Mouse (Mus musculus) liver, adult 2 months (tissue): Measurements from ENCODE around the gene Zfp493.

Source experiments
- CTCF ChIP-seq: fragments of 200-500 bp; IDR thresholded peaks from 2 replicates; pipeline ENCODE4 v1.5.1; 2011; ENCODE audit warnings: low read depth, low read length, control low read depth
- POLR2A ChIP-seq: fragments of 200-500 bp; IDR thresholded peaks from 2 replicates; pipeline ENCODE4 v1.6.1; 2011; ENCODE audit warnings: low read length, control low read depth; ENCODE audit not compliant: insufficient read depth; ENCODE audit errors: extremely low read depth

DNA sequence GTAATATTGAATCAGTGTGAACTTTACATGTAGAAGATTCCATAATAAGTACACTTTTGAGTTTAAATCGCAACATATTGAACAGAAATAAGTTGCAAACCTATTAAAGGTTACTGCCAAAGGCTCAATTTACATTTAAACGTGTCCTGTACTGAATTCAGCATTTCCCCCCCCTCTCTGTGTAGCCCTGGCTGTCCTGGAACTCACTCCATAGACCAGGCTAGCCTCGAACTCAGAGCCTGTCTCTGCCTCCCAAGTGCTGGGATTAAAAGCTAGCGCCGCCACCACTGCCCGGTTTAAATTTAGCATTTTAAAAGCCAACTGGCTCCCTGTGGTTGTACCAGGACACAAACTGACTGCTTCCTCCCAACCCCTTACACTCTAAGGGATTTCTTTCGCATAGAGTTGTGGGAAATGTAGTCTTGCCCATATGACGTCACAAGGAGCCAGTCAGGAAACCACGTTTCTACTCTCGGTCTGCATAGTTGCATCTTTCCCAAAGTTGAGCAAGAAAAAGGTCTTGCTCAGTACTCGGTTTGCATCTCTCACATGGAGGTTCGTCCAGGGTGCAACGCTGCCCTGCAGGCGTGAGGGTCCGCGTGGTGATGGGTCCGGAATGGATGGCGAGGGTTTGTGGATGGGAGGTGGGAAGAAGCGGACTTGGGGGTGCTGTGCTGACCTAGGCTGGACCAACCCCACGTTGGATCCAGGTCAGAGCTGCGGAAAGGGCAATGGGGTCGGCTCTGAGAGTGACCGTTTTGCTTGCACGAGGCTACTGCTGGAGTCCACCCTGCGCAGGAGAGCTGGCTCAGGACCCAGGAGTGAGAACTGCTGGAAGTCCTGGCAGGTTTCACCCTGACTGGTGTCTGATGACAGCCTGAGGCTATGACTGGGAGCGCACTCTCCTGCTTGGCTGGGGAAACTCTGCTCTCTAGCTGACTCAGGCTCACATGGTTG lies at the start of gene Zfp493:
- TF ChIP-seq POLR2A (no peak), CTCF (no peak)
